Mouse (Mus musculus) heart, postnatal 4 days (tissue): ENCODE measurements at regions not wholly inside any gene's neighbourhood (a gene's known extent, or its start where the extent isn't known, plus 50 kb on each side); places are given as distances from the start of the nearest gene placed in this dataset.
A peak's percentile ranks its signal among the peaks of the same experiment; 100 is the strongest.

Experiments
- DNase-seq: peaks from one replicate; pipeline ENCODE4 v3.0.0; 2021

DNA sequence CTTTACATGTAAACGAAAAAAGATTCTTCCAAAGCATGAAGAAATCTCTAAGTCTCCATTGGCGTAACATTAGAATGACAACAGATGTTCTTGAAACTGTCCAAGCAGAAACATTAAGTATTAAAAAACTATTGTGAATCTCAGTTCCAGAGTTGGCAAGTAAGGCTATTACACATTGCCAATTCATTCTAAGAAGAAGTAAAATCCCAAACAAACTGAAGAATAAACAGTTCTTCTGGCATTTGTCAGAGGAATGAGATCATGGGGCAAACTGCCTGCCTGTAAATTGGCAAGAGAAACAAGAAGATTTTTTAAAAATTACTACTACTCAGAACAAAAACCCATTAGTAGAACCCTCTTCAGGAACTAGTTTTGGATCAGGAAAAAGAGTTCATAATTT is 680.1 kb downstream of the Nova1 start:
- DNase-seq = peak; percentile 20

DNA sequence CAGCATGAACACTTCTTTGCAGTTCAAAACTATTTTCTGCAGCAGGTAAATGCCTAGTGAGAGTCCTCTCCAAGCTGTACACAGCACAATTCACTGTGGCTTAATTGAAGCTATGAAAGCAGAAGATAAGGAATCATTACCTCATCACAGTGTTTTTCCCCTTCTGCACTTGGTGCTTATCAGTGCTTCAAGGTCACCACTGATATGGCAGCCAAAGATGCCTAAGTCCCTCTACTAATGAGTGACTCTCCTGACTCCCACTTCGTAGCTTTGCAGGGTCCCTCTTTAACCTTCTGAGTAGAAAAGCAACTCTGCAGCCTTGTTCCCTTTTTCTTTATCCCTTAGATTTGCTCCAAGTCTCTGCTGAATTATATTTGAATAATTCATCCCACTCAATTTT is 692.9 kb downstream of the Nova1 start:
- no peak for DNase-seq

DNA sequence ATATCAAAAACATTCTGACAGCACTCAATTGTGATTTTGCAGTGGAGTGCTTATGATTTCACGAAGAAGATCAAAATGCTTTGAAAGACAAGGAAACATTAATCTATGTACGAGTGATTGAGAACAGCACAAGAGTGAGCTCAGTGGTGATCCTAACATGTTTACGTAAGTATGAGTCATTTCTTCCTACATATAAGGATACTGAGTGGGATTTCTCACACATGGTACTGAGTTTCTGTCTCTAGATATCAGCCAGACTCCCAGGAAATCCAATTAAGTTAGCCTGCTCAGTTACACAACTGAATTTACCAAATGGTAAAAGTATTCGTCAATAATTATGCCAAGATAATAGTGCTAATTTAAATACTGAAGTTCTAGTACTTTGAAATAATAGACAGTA is 707.4 kb downstream of the Nova1 start:
- no peak for DNase-seq

DNA sequence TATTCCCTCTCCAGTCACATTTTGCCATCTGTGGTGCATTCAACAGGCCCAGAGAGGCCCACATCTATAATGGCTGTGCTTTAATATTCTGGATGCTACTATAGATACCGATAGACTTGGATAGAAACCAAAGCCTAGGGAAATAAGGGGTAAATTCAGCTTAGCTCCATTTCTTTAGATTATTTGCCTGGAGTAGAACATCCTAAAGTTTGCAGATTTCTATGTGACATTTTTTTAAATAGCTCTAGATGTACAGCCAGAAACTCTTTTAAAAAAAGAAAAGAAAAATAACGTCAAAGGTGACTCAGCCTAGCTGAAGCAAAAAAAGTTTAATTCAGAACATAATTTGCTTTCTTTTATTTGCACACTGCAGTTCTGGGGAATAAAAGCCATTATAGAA is 735.4 kb downstream of the Nova1 start:
- no peak for DNase-seq

DNA sequence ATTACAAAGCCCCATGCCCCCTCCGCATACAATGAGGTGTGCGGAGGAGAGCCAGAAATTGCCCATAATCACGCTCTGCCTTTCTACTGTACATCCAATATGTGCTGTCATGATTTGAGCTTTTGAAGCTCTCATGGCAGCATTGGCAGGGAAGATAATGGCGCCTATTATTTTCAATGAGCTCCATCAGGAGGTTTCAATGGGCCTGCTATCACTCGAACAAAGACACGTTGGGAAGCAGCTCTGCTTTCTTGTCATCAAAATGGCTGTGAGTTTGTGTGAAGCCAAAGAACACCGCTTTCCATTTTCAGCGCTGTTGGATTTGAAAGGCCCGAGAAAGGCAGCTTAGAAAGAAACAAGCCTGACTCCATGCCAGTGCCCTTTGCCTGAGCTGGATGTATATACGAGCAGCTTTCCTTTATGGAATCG is 742.9 kb downstream of the Nova1 start:
- DNase-seq = no peak

DNA sequence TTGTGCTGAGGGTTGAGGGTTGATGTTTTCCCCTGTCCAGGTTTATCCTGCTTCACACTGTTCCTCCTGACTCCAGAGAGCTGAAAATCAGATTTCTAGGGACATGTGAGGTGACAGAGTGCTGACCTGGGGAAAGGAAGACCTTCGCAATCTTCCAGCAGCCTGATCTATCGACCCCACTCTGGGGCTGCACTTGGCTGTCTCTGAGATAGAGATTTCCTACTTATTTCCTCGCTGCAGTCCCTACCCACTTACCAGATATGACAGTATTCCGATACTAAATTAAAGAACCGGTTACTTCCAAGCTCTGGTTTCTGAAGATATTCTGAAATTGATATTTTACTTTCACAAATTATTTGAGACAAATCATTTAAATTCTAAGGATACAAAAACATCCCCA is 743.4 kb downstream of the Nova1 start:
- DNase-seq = no peak

DNA sequence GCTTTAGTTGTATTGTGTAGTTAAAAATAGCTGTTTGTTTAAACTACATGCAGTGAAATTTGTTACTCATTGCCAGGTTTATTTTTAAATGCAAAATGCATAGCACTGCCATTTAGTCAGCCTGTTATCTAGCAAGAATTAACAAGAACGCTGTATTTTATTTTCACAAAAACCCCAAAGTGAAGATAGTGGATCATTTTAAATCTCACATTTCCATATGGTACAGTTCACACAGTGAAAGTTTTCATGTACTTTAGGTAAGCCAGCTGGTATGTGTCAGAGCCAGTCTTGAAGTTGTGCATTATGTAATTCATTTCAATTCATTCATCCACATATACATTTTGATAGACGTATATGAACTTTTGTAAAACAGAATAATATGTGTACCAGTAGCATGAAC is 751.8 kb downstream of the Nova1 start:
- no peak for DNase-seq

DNA sequence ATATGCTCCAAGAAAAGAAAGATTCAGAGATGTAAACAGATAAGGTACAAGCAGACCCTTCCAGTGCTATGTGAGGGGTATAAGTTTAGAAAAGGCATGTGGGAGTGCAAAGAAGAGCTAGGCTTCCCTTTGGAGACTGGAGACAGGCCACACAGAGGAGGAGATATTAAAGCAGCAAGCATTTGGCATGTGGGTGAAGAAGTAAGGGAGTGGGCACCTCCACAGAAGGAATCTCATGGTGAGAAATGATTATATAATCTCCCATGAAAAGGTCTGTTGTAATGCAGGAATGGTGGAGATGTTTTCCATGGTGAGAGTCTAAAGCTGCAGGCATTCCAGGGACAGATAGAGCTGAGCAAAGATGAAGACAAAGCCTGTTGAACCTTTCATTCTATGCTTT is 778.1 kb downstream of the Nova1 start:
- DNase-seq = no peak

DNA sequence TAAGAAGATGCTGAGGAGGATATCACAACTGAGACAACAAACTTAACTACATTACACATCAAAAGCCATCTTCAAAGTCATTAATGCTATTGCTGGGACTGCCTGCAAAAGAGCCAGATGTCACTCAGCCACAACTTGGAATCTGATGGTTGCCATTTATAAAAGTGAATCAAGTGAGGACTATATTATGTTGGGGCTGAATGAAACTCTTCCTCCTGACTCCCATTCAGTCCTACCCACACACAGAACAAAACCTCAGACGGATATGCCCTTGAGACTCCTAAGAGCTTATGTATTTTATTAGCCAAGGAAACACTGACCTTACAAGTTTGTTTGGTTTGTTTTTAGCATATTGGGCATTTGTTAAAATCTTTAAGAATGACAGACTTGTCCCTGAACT is 778.5 kb downstream of the Nova1 start:
- no peak for DNase-seq

DNA sequence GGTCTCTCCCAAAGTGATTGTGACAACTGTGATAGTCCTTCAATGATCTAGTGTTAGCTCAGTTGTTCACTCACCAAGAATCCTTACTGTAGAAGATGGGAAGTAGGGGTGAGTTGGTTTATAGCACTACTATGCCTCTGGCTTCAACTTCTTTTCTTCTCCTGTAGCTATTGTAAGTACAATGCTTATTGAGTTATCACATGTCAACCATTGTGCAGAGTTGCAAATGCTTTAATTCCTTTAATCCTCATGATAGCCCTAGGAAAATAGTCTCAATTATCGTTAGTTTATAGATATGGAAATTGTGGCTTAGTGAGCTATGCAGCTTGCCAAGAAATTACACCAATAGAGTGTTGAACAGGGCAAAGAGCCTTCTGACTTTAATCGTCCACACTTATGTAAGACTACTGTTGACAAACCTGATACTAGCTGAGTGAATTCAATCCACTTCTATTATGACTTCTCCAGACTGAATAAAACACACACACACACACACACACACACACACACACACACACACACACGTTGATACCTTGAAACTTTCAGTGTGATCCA is 782.1 kb downstream of the Nova1 start:
- no peak for DNase-seq

DNA sequence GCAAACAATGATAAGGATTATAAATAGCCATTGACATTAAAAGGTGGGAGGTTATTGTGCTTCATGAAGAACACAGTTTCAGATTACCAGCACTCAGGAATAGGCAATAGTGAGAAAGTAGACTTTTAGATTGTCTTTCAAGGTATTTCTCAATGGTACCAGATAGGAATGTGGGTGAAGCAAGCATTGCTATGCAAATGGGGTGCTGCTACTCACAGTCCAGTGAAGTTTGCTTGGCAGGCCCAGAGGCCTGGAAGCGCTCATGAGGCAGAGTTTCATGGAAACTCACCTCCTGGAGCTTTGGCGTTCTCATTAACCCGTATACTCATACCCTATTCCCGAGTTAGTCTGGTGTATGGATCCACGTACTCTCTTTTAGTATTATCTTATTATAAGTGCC is 793.5 kb downstream of the Nova1 start:
- DNase-seq = no peak

DNA sequence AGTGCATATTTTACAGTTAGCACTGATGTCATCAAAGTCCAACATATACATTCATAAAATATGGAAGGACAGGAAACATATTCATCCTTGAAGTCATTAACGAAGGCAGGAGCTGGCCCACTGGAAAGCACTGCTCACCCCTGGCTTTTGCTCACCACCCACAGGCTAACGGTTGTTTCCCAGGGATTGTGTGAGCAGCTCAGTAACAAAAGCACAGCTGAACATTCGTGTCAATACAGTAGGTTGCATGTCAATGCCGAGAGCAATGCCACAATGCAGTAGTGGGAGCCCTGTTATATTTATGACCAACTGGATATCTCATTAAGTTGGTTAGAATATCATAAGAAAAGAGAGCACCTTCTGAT is 797.2 kb downstream of the Nova1 start:
- no peak for DNase-seq

DNA sequence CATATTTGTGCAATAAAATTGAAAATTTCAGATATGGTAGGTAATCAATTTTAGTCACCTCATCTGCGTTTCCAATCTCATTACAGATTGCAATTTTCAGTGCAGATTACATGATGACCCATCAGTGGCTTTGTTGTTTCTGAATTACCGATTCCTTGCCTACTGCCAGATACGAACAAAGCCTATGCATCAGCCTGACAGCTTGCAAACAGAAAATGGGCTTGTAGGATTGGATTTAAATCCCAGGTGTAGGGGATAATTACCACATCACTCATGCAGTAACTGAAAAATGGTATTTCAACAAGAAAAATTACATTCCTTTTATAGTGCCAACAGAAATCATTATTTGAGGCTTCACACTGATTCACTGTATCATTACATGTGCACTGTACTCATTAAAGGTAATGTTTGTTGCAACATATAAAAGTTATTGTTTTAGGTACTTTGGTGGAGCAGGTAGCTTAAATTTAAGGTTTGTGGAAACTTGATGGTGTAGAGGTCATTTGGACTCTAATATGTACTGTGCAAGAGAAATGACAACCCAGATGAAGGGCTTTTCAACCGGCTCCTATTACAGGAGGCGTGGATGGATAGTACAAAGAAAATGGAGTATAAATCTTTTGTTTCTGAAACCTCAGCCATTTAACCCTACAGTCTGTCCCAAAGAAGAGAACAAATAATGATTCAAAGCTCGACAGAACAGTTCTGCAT is 797.7 kb downstream of the Nova1 start:
- no peak for DNase-seq

DNA sequence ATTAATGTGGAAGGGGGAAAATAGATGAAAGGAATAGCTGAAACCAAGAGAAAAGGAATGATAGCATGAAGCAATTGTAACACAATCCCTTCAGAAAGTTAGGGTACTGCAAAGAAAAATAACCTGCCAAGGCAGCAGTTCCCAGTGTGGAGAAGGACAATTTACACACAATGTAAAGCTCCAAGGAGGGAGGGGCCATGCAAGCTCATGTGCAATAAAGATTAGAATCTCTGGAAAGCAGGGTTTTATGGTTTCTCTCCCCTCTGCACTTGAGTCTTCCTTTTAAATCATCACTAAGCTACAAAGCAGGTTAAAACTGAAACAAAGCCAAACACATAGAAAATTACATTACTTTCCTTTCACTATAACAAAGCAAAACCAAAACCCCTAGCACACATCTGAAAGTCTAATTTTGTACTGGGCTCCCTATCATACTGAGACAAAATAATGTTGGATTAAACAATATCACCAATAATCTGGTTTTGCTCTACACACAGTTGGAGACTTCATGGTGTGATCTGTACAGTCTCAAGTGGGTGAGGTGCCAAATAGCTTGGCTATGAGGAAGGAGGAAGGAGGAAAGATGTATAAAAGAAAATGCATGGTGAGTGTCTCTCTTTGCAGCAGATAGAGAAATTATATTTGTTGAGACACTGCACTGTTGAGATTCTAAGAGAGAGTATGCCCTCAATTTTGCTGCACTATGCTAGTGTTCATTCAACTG is 840.9 kb downstream of the Nova1 start:
- no peak for DNase-seq

DNA sequence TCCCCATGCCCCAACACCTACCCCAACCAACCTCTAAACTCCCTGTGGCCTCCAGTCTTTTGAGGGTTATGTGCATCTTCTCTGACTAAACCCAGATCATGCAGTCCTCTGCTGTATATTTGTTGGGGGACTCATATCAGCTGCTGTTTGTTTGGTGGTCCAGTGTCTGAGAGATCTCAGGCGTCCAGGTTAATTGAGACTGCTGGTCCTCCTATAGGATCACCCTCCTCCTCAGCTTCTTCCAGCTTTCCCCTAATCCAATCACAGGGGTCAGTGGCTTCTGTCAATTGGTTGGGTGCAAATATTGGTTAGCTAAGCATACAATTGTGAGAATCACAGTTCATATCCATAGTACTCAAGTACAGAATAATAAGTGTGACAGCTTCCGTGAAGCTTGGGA is 842.9 kb downstream of the Nova1 start:
- DNase-seq = no peak

DNA sequence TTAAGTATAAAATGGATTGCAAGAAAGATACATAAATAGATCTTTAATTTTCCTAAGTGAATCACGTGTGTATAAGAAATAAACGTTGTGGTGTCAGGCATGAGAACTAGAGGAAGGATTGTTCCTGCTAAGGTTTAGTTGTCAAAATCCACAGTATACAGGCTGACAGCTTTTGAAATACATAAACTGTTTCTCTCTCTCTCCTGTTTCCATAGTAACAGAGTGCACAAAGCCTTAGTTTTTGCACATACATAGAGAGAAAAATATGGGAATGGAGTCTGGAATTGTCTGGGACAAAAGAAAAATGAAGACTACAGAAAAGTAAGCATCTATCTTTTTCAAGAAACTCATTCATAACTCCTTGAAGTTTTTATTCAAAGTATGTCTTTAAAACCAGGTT is 848.3 kb downstream of the Nova1 start:
- DNase-seq = no peak

DNA sequence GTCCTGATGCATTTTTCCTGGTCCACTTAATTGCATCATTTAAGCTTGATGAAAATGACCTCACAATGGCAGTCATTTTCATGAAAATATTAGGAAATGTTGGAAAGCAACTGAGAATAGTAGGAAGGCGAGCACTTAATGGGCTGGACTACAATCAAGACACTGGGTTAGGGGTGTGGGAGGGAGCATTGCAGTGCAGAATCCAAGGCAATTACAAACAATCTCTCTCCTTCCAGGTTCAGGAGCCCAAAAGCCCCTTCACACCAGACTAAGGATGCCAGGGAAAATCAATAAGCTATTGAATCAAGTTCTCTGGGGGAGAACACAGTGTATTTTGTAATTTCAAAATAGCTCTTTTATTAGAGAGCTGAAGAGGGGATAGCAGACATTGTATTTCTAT is 848.8 kb downstream of the Nova1 start:
- no peak for DNase-seq

DNA sequence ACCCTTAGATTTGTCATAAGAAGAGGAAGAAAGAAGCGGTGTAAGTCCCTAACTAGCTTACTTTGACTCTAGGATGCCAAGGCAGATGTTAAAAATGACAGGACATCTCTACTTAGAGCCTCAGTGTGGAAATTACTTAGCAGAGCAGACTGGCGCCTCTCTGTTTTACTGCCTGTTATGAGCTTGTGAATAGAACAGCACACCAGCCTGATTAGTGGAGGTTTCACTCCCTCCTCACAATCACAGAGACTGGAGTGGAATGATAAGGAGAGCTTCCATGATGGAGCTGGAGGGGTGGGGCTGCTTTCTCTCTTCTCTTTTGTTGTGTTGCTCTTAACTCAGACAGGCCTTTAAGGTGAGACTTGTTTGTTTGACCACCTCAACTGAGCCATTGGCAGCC is 871.8 kb downstream of the Nova1 start:
- no peak for DNase-seq

DNA sequence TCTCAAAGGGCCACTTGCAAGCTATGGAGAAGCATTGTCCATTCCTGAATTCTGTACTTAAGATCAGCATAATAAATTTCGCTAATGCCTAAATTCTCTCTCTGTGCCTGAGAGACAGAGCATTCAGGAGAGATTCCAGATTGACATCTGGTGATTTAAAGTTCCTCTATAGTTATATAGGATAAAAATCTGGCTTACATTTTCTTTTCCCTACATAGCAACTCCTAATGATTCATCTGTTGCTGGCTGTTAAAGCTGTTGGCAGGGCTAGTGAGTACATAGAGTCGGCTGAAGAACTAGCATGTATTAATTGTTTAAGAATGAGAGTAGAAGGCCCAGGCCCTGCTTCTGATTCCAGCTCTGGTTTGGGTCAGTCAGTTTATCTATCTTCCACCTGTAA is 870.0 kb upstream of the Stxbp6 start:
- DNase-seq = no peak

DNA sequence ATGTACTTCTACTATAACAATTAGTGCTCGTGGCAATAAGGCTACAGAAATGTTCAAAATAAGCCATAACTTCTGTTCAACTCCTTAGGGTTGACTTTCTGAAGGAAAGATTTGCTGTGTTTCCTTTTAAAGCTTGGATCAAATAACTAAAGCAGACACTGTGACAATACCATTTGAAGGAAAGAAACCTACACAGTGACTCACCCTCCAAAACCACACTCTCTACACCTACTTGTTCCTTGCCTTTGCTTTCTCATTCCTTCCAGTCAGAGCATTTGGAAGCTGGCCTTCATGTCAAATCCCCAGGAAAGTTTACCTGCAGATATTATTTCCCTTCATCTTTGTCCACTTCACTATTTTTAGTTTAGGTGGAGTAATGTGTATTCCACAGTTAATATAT is 867.9 kb upstream of the Stxbp6 start:
- DNase-seq = no peak

DNA sequence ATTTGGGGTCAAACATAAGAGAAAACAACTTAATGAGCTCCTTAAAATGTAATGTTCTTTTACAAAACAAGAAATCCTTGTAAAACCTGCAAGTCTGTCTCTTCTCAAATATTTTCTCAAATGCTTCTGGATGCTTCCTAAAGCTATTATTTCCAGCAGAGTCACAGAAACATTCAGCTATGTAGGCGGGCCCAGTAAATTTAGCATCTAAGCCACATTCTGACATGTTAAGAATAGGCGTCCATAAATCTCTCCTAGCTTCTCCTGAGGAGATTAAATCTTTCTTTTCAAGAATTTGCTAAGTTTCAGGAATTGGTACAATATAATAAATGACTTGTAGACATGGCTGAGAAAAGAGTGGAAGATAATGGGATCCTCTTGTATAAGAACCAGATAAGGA is 858.9 kb upstream of the Stxbp6 start:
- DNase-seq = no peak

DNA sequence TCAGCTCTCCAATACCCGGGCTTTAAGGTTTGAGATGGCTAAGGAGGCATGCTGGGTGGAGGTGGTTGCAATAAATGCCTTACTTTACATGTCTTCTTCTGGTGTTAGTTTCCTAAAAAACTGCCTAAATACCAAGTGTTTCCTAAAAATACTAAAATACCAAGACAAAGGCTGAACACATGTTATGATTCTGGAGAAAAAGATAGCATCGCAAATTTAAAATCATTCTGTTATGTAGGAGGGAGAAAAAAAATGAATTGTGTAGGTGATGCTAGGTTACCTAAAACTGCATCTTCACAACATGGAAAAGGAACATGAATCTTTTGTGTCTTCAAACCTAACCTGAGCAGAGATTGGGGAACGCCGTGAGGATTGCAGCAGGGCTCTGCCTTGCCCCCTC is 857.7 kb upstream of the Stxbp6 start:
- no peak for DNase-seq

DNA sequence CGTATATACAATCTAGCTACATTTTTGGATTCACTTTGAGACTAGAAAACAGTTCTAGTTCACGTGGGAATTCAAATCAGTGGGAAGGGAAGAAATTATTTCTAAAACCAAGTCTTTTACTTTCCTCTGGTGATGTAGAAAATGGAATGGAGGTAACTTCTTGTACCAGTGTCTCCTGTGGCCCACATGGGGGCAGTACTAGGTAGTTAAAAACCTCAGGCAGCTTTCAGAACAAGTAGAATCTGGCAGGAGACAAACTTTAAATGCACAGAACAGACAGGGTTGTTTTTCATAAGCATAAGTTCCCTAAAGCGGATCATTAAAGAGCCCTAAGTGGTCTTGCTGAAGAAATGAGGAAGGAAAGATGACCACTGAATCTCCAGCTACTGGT is 855.2 kb upstream of the Stxbp6 start:
- peak; percentile 6 for DNase-seq

DNA sequence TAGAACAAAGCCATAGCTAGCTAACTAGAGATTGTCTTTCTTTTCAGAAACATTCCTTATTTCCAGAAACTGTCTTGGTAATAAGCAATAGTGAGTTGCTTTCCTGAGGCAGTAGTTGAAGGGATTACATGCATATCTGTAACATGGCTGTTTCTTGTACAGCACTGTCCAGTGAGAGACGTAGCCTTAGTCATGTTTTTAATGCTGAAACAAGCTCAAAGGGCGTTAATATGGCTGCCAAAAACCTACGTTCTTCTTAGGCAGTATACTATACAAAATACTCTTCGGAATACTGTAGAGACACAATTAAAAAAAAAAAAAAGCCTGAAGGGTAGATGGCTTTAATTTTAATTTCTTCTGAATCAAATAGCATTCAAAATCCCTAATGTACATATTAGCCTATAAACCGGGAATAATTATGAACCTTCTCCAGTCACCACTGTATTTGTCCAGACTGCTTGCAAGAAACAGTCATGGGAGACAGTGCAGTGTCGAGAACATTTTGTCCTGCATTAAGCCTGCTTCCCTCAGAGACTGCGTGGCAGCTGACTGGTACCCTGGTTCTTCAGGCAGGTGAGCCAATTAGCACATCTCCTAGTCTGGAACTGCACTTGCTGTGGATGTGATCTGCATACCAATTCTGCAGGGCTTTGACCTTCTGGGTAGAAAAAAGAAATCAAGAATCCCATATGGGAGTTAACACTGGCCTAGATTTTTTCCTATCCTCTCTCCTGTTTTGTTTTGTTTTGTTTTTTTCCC is 854.7 kb upstream of the Stxbp6 start:
- no peak for DNase-seq
